Mouse (Mus musculus) cerebral cortex, adult 2 months (tissue): Measurements from ENCODE around the gene Arfgap2.

ENCODE experiments used
- WGBS: fragments of 180-500 bp; shearing (Covaris S2); methylation state at CpG from one replicate; pipeline ENCODE4 v1.1.7; 2018; 5-methylcytosine and 5-hydroxymethylcytosine counted together

Gene Arfgap2

DNA sequence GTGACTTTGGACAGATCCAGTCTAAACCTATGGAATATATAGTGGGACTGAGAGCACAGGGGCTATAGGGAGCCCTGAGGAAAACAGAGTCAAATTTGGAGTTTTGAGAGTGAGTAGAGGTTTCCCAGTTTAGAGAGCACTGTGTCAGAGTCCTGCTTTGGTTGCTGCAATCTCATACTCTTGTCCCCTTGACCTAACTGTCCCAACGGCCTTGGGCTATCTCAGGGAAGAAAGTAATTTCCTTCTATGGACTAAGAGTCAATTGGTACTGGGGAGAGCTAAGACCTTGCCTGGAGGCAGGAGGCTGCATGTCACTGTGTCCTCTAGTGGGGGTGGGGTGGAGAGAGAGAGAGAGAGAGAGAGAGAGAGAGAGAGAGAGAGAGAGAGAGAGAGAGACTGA lies 5.9 kb upstream of the Arfgap2 start:
- WGBS, result 79% methylated on average over 1 of the region's 1 CpGs

DNA sequence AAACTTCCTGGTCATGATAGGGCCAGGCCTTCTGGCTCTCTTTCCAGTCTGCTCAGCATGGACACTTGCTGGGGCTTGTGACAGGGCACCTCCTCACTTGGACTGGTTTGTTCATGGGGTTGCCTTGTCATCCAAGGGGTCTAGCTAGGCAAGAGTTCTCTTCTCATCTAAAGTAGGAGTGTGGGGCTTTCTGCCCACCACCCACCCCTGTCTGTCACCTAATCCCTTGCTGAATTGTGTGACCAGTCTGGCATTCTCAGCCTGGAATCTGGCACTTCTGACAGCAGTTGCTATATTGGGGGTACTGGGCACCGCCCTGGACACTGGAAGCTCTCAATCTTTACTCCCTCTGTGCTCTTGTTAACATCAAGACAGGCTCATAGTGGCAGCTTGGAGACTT lies 5.3 kb upstream of the Arfgap2 start:
- 89% methylated on average over 1 of the region's 1 CpGs for WGBS

GRCm38 (mm10) chr2:91263692-91264660 lies 798 bp upstream of the Arfgap2 start:
- WGBS, result 80% methylated on average over 17 of the region's 17 CpGs

DNA sequence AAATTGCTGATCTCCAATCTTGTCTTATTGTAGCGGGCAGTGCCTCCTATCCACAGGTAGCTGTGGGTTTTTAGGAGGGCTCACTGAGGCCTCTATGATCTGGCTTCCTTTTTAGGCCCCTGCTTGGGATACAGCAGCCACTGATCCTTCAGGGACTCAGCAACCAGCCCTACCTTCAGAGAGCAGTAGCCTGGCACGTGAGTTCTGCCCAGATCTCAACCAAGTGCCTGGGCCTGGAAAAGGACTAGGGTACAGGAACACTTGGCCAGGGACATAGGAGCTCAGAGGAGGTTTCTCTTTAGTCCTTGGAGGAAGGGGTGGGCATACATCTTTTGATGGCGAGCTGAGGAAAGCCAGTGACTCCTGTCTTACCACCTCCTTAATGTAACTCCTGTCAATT lies 3.3 kb downstream of the Arfgap2 start:
- WGBS, result 96% methylated on average over 3 of the region's 3 CpGs

GRCm38 (mm10) chr2:91268706-91269105 lies 3.9 kb downstream of the Arfgap2 start:
- 80% methylated on average over 2 of the region's 2 CpGs for WGBS

- 66% methylated on average over 8 of the region's 8 CpGs for WGBS
Measured at GRCm38 (mm10) chr2:91269687-91270133, 4.9 kb downstream of the Arfgap2 start.

GRCm38 (mm10) chr2:91278749-91279371 lies 14.1 kb downstream of the Arfgap2 start:
- WGBS, result 32% methylated on average over 10 of the region's 10 CpGs

GRCm38 (mm10) chr2:91279372-91279755 lies 14.6 kb downstream of the Arfgap2 start:
- WGBS, result 71% methylated on average over 2 of the region's 2 CpGs

DNA sequence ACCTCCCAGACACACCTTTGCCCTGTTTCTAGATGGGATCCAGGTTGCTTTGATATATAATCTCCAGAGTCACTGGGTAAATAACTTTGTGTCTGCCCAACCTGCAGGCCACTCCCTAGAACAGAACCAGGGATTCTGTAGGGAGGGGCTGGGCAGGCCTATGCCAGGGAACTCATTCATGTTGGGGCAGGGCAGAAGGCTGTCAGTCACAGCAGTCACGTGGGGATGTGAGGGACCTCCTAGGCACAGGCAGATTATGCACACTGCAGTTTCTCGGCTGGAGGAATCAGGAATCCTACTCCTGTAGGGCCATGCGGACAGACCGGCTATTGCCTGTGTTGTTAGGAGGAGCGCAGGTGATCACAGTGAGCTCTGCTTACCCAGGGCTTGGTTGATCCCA lies 16.6 kb downstream of the Arfgap2 start:
- 63% methylated on average over 5 of the region's 5 CpGs for WGBS

DNA sequence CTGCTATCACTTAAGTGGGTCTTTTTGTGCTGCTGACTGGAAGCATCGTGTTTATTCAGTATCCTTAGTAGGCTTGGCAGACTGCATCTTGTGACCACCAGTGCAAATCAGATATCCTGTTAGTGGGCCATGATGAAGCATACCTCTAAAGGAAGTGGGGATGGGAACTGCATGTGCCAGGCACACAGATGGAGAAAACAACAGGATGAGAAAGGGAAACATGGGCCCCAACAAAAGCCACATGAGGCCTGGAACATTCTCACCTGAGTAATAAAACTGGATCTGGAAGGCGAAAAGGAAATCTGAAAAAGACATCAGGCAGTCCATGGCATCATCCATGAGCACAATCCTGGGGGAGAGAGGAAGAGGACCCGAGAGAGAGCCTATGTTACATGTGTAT lies 19.2 kb downstream of the Arfgap2 start:
- 61% methylated on average over 3 of the region's 3 CpGs for WGBS

GRCm38 (mm10) chr2:91284375-91285199 lies 19.8 kb downstream of the Arfgap2 start:
- 28% methylated on average over 13 of the region's 13 CpGs for WGBS

GRCm38 (mm10) chr2:91285885-91286505 lies 21.2 kb downstream of the Arfgap2 start:
- WGBS, result 12% methylated on average over 7 of the region's 7 CpGs

DNA sequence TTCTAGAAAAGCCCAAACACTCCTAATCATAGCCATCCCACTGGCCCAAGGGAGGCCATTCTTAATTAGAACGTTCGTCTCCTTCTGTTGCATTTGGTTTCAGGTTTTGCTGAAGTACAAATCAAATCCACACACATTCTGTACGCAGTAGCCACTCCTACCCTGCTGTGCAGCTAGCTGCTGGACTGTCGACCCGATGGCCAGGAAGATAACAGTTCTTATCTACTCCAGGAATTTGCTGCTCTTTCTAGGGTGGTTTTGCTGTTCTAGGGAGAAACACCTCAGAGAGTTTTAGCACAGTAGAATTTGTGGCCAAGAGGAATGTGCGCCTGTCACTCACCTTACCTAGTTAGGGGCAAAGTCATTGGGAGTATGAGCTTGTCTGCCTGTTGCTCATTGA lies 22.8 kb downstream of the Arfgap2 start:
- WGBS, result 81% methylated on average over 6 of the region's 6 CpGs

DNA sequence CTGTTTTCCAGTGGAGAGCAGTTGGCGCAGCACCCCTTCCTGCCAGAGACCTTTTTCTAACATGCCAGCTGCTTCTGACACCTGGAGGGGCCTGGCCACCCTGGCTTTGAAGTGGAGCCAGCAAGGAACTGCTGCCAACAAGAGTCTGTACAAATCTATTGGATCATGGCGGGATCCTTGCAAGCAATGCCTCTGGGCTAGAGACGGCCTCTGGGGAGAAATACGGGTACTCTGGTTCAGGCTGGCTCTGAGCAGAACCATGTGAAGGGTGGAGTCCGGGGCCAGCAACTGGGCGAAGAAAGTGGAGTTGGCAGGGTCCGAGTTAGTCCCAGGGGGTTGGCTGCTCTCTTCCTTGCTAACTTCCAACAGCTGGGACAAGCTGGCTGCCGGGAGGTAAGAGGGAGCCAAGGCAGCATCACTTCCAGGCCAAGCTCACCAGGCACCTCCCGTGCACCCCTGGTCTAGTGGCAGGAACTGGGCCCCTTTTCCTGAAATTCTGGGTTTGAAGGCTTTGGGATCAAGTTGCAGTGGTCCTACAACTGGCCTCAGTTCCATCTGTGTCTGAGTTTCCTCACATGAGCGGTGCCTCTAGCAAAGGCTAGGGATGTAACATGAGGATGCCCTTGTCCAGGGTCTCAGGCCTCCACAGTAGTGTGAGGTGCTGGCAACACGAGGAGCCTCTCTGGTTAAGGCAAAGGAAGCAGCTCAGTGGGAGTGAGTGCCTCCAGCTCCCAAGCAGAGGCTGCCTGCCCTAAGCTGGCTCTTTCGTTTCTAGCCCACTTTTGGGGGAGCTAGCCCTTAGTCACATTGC lies 26.6 kb downstream of the Arfgap2 start:
- 58% methylated on average over 12 of the region's 12 CpGs for WGBS

DNA sequence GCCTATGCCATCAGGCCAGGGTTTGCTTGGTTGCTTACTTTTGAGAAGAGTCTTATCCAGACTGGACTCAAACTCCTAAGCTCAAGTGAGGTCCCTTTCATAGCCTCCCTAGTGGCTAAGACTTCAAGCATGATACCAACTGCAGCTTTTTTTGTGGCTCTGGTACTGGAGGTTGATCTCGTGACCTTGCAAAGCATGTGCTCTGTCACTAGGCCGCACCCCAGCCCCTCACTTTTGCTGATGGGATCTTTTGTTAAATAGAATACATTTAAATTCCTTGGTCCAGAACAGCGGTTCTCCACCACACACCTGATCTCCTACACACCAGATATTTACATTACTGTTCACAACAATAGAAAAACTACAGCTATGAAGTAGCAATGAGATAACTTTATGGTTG lies 29.5 kb downstream of the Arfgap2 start:
- WGBS, result 96% methylated on average over 3 of the region's 3 CpGs

GRCm38 (mm10) chr2:91295895-91296294 lies 31.1 kb downstream of the Arfgap2 start:
- 91% methylated on average over 5 of the region's 5 CpGs for WGBS

- 67% methylated on average over 3 of the region's 3 CpGs for WGBS
Measured at GRCm38 (mm10) chr2:91299156-91299555, 34.4 kb downstream of the Arfgap2 start.

GRCm38 (mm10) chr2:91300784-91301183 lies 36.0 kb downstream of the Arfgap2 start:
- 96% methylated on average over 2 of the region's 2 CpGs for WGBS

DNA sequence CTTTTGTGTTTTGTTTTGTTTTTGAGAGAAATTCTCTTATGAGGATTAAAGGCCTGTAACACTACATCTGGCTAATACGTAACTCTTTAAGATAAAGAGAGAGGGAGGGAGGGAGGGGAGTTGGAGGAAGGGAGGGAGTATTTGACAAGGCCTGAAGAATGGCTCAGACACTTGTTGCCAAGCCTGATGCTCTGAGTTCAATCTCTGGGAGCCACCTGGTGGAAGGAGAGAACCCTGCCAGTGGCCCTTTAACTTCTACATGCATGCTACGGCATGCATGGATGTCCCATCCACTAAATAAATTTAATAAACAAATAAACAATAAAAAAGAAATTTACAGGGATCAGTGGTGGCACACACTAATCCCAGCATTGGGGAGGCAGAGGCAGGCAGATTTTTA lies 37.1 kb downstream of the Arfgap2 start:
- WGBS, result 88% methylated on average over 2 of the region's 2 CpGs

GRCm38 (mm10) chr2:91302845-91303244 lies 38.1 kb downstream of the Arfgap2 start:
- WGBS, result 53% methylated on average over 3 of the region's 3 CpGs

DNA sequence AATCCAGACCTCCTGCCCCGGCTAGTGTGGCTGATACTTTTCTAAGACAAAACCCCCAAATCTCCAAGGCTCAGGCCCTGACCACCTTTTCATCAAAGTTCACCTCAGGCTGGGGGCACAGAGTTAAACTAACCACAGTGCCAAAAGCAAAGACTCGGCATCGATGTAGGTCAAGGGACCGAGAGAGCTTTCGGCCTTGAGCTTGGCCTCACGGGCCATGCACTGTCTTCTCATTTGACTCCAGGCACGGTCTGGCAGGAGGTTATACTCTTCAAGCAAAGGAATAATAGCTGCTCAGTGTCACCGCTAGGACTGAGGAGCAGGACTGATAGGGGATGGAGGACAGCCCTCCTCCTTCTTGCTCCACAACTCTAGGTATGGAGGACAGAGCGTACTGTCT lies 41.2 kb downstream of the Arfgap2 start:
- 97% methylated on average over 9 of the region's 9 CpGs for WGBS
